Mouse (Mus musculus) ES-Bruce4 (cell line): Measurements from ENCODE around the gene Rims4. TPM values are rescaled to one million over a fixed set of nuclear protein-coding genes. Genes with fewer than 3 reads are reported as not detected.

Experiments
- H3K27ac ChIP-seq: 2 replicates; pipeline ENCODE4 v1.5.1; 2012; ENCODE audit warnings: low read length, inconsistent platforms; ENCODE audit not compliant: insufficient read depth
- H3K27me3 ChIP-seq: 2 replicates; pipeline ENCODE4 v1.6.1; 2012; ENCODE audit warnings: mild to moderate bottlenecking, low read length, inconsistent platforms; ENCODE audit not compliant: control insufficient read depth, poor library complexity, insufficient read depth, severe bottlenecking
- H3K36me3 ChIP-seq: 2 replicates; pipeline ENCODE4 v1.6.1; 2012; ENCODE audit warnings: inconsistent platforms, mild to moderate bottlenecking, low read length, moderate library complexity; ENCODE audit not compliant: control insufficient read depth, poor library complexity, insufficient read depth, severe bottlenecking
- H3K4me1 ChIP-seq: one replicate; pipeline ENCODE4 v1.8.1; 2011; ENCODE audit warnings: low read length; ENCODE audit not compliant: control insufficient read depth, insufficient read depth
- H3K4me3 ChIP-seq: 2 replicates; pipeline ENCODE4 v1.5.1; 2011; ENCODE audit warnings: low read depth, mild to moderate bottlenecking, low read length
- H3K9ac ChIP-seq: 2 replicates; pipeline ENCODE4 v1.6.1; 2012; ENCODE audit warnings: low read depth, mild to moderate bottlenecking, inconsistent platforms; ENCODE audit not compliant: poor library complexity, severe bottlenecking
- H3K9me3 ChIP-seq: replicated peaks from 2 replicates; pipeline ENCODE4 v1.6.1; 2012; ENCODE audit warnings: mild to moderate bottlenecking, low read length, inconsistent platforms; ENCODE audit not compliant: control insufficient read depth, poor library complexity, insufficient read depth, severe bottlenecking
- CTCF ChIP-seq: IDR thresholded peaks from one replicate; pipeline ENCODE4 v1.8.1; 2011; ENCODE audit warnings: low read depth, low read length
- EP300 ChIP-seq: IDR thresholded peaks from 2 replicates; pipeline ENCODE4 v1.6.1; 2011; ENCODE audit warnings: low read depth, low read length; ENCODE audit not compliant: insufficient read depth
- POLR2A ChIP-seq: IDR thresholded peaks from one replicate; pipeline ENCODE4 v1.8.1; 2011; ENCODE audit warnings: low read length; ENCODE audit not compliant: insufficient read depth
- polyA plus RNA-seq: library from polyadenylated mRNA; stranded (reverse); fragments of >200 nt; gene quantifications from 2 replicates; pipeline ENCODE4 v1.2.4, GENCODE M21; 2011; ENCODE audit warnings: low read depth; ENCODE audit not compliant: missing spikeins, insufficient read depth, insufficient read length

Rims4 gene
- polyA plus RNA-seq, 1 experiment, result 0.88 TPM

DNA sequence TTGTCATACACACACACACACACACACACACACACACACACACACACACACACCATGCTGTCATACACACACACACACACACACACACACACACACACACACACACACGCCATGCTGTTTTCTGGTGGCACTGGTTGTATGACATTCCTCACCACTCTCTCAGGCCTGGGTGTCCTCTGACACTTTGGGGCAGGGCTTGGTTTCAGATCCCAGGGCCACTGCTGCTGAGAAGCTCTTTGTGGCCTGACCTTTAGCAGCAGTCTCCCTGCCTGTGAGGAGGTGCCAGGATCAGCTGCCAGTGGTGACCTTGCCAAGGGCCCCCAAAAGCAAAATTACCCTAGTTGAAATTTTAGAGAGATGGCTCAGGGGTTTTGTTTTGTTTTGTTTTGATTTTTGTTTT, 92.6 kb downstream of the Rims4 start:
- TF ChIP-seq CTCF, result no peak
- TF ChIP-seq EP300, result no peak
- no peak for TF ChIP-seq POLR2A
- H3K4me1 ChIP-seq, result no peaks in the 10 kb centered on the region

GRCm38 (mm10) chr2:163823771-163824170, 94.7 kb downstream of the Rims4 start:
- no peaks in the 10 kb centered on the region for H3K9me3 ChIP-seq
- H3K27ac ChIP-seq, result no peak overlapping the region
- H3K36me3 ChIP-seq, result no peaks in the 10 kb centered on the region
- TF ChIP-seq EP300 (no peak), POLR2A (no peak), CTCF (no peak)
- no peaks in the 10 kb centered on the region for H3K4me1 ChIP-seq
- no peak overlapping the region for H3K9ac ChIP-seq
- H3K4me3 ChIP-seq, result no peak overlapping the region
- no peaks in the 10 kb centered on the region for H3K27me3 ChIP-seq

More for the DNA sequence above, 92.6 kb downstream of the Rims4 start:
- Histone ChIP-seq H3K27ac (no peak overlapping the region), H3K27me3 (no peaks in the 10 kb centered on the region), H3K4me3 (no peak overlapping the region), H3K36me3 (no peaks in the 10 kb centered on the region), H3K9me3 (no peaks in the 10 kb centered on the region), H3K9ac (no peak overlapping the region)

DNA sequence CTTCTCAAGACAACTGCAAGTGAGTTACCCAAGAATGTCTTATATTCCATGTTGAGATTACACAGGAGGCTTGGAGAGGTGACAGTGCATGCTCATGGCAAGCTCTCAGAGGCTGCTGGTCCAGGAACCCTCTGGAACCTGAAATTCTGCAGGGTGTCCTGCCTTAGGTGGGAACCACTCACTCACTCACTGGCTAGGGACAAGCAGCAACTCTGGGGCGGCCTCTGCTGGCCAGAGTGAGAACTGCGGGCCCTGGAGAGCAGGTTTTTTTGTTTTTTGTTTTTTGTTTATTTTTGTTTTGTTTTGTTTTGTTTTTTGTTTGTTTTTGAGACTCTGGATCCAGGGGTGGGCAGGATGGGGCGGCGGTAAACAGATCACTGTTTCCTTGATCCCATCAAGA, 95.2 kb downstream of the Rims4 start:
- no peaks in the 10 kb centered on the region for H3K4me1 ChIP-seq
- H3K9ac ChIP-seq, result no peak overlapping the region
- no peaks in the 10 kb centered on the region for H3K9me3 ChIP-seq
- no peaks in the 10 kb centered on the region for H3K36me3 ChIP-seq
- no peaks in the 10 kb centered on the region for H3K27me3 ChIP-seq
- no peak overlapping the region for H3K4me3 ChIP-seq
- TF ChIP-seq CTCF, result peak; percentile 84
- TF ChIP-seq EP300, result no peak
- H3K27ac ChIP-seq, result no peak overlapping the region

DNA sequence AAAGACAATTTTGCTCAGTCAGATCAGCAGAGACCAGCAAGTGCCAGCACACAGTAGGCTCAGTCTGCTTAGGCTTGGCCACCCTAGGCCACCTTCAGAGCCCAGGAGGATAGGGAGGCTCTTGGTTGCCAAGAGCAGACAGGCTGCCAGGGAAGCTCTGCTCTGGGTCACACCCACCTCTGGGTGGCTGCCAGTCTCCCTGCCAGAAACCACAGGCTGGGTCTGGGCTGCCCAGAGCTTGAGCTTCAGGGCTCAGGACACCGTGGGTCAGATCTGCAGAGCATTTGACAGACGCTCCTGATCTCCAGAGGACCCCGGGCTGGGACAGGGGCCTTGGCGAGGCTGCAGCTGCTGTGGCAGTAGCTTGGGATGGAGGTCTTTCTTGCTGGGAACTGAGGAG, 97.9 kb downstream of the Rims4 start, which contains the start of gene Ccn5:
Ccn5 (plus strand) TSS at position 255 of the 400 bp plus-strand sequence.
- Histone ChIP-seq H3K27me3 (no peaks in the 10 kb centered on the region), H3K27ac (no peak within 1 kb of the TSS), H3K4me3 (no peak within 1 kb of the TSS), H3K4me1 (no peaks in the 10 kb centered on the region), H3K9ac (no peak within 1 kb of the TSS), H3K36me3 (no peaks in the 10 kb centered on the region), H3K9me3 (no peaks in the 10 kb centered on the region)
- TF ChIP-seq CTCF (no peak), POLR2A (no peak), EP300 (no peak)

- Histone ChIP-seq H3K27ac (no peak overlapping the region), H3K9ac (no peak overlapping the region), H3K4me3 (no peak overlapping the region), H3K4me1 (no peaks in the 10 kb centered on the region), H3K9me3 (no peaks in the 10 kb centered on the region), H3K36me3 (no peaks in the 10 kb centered on the region), H3K27me3 (no peaks in the 10 kb centered on the region)
- TF ChIP-seq EP300, result no peak
- TF ChIP-seq POLR2A, result no peak
Measured at GRCm38 (mm10) chr2:163814739-163815465, 103.6 kb downstream of the Rims4 start.

DNA sequence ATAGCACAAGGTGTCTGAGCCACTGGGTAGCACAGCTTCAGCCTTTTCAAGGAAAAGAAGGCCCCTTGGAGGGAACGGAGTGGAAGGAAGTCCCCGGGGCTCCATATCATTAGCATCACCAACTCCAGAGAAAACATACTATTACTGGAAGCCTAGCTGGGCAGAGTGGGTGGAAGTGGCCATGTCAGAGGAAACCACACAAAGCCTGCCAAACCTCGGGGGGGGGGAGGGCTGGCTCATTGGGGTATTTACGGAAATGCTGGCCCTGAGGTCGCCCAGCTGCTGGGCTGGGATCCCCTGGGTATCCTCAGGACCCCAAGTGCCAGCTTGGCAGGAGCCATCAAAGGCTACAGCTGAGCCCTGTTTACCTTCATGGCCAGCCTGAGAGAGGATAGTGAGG, 105.4 kb downstream of the Rims4 start:
- Histone ChIP-seq H3K4me3 (no peak overlapping the region), H3K36me3 (no peaks in the 10 kb centered on the region), H3K27me3 (no peaks in the 10 kb centered on the region), H3K9ac (no peak overlapping the region), H3K4me1 (no peaks in the 10 kb centered on the region), H3K27ac (no peak overlapping the region), H3K9me3 (no peaks in the 10 kb centered on the region)
- TF ChIP-seq CTCF, result no peak
- no peak for TF ChIP-seq POLR2A
- TF ChIP-seq EP300, result no peak

Other genes with a start within 250 kb of the Rims4 start
- 8.4 and 8.9 TPM in 2 replicates for gene Ada, start 168.4 kb downstream of the Rims4 start, polyA plus RNA-seq
- gene Ccn5, start 97.8 kb downstream of the Rims4 start, polyA plus RNA-seq, result 1.0 and 1.2 TPM in 2 replicates
- gene Kcnk15, start 65.0 kb downstream of the Rims4 start, polyA plus RNA-seq, result not detected in 2 replicates
- 132 and 137 TPM in 2 replicates for gene Ywhab, start 76.3 kb upstream of the Rims4 start, polyA plus RNA-seq
- 2.5 and 4.2 TPM in 2 replicates for gene Pabpc1l, start 106.8 kb upstream of the Rims4 start, polyA plus RNA-seq
- 59.9 and 74.8 TPM in 2 replicates for gene Stk4, start 151.6 kb upstream of the Rims4 start, polyA plus RNA-seq
- gene Tomm34, start 152.5 kb upstream of the Rims4 start, polyA plus RNA-seq, result 90.0 and 91.0 TPM in 2 replicates